Mouse (Mus musculus): Measurements from ENCODE around the gene Rock2.

Rock2 gene

DNA sequence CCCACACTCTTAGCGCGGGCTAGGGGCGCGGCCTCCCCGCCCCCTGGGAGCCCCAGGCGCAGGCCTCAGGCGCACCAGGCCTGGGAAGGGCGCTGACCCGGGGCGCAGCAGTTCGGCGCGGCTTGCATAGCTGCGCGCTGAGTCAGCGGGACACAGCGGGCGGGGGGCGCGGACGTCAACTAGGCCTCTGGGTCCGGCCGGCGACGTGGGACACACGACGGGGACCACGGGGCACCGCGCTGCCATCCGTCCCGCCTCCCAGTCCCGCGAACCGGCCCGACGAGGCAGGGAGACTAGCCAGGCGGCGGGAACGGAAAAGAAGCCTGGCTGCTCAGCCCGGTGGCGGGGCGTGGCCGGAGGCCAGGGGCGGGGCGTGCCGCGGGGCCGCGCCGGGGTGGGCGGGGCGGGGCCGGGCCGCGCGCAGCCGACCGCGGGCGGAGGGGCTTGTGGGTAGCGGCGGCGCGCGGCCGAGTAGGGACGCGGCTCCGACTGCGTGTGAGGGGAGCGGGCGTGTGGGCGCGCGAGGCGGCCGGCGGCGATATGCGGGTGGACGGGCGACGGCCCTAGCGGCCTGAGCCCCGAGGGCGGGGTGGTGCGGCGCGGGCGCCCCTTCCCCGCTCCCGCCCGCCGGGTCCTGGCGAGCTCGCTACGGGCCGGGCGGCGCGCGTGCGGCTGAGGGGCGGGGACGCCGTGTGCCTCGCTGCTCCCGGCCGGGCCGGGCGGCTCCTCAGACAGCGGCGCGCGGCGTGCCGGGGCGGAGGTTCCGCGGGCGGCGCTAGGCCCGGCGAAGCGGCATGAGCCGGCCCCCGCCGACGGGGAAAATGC lies at the start of gene Rock2:
Gene Rock2, plus strand, starts transcription at position 500 of the 825 bp plus-strand sequence.
- DNase-seq (ENCODE audit: low read depth): peak; percentile 59

DNA sequence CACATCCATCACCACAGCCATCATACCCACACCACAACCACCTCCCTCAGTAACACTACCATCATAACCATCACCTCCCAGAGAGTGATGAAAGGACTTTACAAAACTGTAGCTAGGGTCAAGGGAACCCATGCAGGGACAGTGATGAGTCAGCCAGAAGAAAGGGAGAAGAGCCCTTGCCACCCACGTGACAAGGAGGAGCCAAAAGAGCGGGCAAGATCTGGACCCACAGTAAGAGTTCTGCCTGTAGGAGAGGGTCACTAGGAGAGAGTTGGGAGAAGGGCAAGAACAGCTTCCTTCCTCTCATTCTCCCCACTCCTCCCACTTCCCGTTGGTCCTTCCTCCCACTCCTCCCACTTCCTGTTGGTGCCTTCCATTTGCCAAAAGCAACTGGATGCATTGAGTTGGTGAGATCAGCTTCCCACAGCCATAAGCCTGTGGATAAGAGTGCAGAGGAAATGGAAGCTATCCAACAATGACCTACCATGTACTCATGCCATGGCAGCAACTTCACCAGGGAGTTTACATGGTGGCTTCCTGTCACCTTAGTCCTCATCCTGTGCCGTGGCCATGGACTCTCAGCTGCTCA lies 47.4 kb upstream of the Rock2 start:
- no peak for DNase-seq (ENCODE audit: low read depth)

DNA sequence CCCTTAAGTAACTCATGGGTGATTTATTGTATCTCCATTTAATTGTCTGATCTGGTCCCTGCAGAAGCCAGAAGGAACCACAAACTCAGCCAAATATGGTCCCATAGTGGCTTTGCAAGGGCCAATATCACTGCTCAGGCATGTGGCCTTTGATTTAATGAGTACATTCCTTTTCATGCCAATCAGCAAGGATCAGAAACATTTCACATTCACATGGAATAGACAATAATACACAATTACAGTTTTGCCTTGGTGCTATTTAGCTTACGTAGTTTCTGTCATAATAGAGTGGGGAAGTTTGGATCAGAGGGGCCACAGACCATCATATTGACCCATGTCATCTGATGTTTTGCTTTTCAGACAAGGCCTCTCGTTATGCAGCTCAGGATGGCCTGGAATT lies 46.2 kb upstream of the Rock2 start:
- DNase-seq (ENCODE audit: low read depth): no peak

DNA sequence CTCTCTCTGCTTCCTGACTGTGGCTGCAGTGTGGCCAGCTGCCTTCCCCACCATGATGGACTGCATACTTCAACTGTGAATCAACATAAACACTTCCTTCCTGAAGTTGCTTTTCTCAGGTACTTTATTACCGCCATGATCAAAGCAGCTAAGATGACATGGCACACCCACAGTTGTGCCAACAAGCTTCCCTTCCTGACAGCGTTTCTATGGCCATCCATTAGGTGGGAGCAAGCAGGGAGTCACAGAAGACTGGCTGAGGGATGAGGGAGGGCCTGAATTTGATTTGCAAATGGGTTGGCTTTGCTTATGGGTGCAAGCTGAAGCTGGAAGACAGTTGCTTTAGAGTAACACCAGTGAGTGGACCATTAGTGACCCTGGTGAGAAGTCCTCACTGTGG lies 44.9 kb upstream of the Rock2 start:
- no peak for DNase-seq (ENCODE audit: low read depth)

DNA sequence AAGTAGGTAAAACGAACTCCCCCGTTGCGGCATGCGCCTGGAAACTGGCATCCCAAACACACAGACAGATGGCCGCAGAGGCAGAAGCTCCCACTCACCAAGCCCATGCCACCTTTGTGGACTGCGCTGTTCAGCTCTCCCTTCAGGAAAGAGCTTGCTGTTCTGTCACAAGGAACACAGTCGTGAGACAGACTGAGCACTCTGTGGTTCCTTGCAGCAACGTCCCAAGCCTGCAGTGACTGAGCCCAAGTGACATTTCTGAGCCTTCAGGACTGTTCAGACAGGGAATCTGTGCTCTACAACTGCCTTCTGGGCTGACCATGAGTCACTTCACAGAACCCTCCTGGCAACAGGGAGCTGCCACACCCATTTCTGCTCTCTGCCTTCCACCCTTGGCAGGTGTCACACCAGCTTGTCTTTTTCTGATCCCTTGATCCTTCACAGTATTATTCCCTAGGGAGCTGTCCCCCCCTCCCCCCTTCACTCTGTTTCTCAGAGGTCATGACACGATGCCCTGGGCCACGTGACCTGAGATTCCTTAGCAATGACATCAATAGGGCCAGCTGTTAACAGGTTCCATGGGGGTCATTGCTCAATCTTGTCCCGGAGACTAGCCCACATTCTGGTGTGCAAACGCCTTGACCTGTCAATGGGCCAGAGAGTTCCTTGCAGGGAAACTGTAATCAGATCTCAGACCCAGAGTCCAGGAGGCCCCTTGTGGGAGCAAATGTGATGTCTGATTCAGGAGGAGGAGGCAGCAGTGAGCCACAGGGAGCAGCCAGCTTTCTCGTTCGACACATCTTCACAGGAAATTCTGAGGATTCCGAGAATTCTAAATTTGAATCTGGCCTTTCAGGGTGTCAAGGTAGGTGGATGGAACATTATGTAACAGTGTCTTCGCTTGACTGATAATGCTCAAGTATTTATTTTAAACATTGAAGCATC lies 44.0 kb upstream of the Rock2 start:
- no peak for DNase-seq (ENCODE audit: low read depth)

DNA sequence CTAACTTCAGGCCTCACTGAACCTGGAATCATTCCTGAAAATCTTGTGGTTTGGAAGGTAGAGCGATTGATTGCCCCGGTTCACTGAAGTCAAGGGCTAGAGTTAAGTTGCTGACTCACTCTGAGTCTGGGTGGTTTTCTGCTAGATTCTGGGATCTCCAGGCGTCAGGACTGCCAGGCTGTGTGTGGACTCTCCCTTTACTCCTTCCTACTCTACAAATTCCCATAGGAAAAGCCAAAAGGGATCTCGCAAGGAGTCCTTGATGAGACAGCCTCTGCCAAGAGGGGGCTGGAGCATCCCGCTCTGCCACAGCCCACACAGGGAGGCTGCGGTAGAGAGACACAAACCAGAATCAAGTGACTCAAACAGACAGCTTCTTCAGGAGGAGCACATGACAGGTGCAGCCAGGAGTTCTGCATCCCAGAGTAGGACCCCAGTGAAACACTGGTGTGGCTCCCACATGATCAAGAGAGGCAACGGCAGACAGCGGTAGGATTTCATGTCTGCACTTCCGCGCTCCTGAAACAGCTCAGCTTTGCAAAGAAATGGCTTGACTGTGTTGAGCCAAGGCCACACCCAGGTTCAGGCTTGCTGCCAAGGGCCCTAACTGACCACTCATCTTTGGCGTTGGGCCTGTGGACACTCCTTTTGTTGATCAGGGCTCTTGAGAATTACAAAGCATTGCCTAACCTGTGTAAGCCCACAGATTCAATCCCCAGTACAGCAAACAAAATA lies 41.1 kb upstream of the Rock2 start:
- no peak for DNase-seq (ENCODE audit: low read depth)

DNA sequence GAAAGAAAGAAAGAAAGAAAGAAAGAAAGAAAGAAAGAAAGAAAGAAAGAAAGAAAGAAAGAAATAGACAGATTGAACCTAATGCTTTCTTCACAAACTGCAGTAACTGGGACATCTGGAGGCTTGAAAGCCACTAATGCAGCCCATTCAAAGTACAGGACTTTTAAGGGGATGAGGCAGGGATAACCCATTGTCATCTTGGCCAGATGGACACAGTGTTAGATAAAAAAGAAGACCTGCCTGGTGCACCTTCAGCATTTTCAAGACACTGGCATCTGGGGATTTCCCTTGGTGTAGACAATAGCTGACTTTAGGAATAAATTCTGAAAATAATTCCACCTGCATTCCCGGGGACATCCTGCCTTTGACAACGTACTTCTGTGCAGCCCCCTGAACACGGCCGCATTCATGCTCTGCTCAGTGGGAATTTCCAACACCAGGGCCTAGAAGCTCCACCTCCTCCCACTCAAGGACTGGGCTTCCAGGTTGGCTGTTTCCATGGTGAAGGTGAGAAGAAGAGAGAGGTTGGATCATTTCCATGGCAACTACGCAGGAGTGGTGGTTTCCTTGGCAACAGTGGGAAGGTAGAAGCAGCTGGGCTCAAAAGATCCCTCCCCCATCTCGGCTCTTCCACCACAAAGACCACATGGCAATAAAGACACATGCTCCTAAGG lies 38.9 kb upstream of the Rock2 start:
- DNase-seq (ENCODE audit: low read depth): no peak

DNA sequence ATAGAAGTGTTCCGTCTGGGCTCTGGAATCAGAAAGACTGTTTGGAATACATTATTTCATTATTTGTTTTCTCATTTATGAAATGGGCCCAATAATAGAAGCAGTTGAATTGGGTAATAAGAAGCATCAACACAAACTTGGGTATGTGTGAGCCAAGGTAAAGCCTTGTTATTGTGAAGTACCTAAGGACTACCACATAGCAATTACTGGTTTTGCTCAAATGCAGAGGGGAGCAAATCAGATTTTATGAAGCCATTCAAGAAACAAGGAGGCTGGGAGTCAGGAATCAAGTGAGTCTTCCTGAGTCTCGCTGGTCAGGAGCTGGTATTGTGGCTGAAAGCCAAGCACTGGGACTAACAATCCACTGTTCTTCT lies 38.4 kb upstream of the Rock2 start:
- DNase-seq (ENCODE audit: low read depth): no peak

DNA sequence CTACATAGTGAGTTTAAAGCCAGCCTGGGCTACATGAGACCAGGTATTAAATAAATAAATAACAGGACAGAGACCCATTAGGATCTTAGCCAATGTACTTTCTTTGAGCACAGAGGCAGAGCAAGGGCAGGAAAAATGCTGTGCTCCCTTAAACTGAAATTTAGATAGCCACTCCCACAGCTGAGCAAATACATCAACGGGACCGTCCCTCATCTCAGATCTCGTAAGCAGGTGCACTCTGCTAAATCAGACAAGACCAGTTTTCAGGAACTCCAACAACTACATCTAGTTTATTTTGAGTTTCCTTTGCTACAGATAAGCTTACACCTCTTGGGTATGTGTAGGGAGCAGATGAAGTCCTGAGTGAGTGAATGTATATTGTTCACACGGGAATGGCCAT lies 36.6 kb upstream of the Rock2 start:
- no peak for DNase-seq (ENCODE audit: low read depth)

DNA sequence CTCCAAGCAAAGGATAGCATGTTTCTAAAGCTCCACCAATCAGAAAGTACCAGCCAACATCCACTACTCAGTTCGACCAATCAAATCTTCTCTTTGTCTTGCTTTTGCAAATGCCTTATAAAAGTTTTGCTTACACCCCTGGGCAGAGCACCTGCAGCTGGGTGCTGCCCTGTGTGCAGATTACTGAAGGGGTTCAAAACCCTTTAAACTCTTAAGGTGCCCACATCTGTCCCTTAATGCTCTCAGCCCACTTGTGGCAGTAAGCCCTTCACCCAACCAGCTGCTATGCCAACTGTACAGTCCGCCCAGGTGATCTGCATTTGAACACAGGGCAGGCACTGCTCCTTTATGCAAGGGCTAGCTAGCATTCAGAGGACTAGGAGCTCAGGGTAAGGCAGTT lies 34.9 kb upstream of the Rock2 start:
- no peak for DNase-seq (ENCODE audit: low read depth)

DNA sequence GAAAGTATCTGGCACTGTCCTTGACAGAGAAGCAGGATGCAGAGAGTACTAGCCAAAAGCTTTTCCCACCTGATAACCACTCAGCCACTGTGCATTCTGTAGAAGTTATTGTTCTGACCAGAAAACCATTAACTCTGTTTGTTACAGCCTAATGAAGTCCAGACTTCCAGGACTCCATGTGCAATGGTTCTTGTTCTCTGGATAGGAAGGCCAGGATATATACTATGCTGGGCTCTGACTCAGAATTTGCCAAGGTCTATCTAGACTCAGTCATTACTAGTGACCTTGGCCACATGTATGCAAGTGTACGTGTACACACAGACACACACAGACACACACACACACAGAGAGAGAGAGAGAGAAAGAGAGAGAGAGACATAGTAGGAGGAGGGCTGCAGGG lies 34.2 kb upstream of the Rock2 start:
- no peak for DNase-seq (ENCODE audit: low read depth)

DNA sequence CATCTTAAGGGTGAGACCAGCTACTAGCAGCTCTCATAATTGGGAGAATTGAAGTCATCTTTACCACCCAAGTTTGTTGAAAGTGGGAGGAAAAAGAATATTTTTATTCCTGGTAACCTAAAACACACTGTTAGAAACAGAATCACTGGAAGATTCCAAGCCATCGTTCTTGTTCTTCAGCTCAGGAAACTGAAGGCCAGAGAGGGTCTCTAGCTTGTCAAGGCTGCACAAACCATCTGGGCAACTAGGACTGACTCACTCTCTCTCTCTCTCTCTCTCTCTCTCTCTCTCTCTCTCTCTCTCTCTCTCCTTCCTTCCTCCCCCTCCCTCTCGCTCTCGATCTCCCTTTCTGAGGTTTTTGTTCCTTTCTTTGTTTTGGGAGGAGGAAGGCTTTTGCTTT lies 33.7 kb upstream of the Rock2 start:
- no peak for DNase-seq (ENCODE audit: low read depth)

DNA sequence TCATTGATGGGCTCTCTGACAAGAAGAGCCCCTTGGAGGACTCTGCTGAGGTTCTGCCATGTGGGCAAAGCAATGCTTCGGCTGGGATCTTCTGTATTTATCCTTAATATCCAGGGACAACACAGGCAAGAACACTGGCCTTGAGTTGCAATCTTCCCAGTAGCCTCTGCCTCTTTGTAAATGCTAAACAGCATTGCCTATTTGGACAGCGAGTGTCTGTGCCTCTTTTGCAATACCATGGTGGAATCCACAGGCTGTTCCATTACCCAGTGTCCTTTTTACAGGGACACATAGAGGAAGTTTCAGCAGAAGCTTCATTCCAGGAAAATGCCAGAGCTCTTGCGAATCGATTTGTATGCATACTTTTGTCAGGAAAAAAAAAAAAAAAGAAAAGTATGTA lies 30.2 kb upstream of the Rock2 start:
- no peak for DNase-seq (ENCODE audit: low read depth)

DNA sequence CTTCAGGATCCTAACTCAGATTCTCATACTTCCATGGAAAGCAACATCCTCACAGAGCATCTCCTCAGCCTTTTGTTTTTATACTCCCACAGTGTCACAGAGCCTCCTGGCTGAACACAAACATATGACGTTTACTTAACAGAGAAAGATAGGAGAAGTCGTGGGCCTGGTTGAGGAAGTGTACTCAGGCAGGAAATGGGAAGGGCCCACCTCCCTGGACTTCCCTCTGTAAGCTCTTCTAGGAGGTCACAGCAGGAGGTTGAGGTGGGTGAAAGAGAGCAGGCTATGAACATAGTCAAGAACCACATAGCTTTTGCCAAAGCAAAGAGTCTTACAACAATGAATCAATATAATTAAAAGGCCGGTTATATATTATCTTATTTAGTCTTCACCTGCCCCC lies 28.8 kb upstream of the Rock2 start:
- DNase-seq (ENCODE audit: low read depth): no peak

DNA sequence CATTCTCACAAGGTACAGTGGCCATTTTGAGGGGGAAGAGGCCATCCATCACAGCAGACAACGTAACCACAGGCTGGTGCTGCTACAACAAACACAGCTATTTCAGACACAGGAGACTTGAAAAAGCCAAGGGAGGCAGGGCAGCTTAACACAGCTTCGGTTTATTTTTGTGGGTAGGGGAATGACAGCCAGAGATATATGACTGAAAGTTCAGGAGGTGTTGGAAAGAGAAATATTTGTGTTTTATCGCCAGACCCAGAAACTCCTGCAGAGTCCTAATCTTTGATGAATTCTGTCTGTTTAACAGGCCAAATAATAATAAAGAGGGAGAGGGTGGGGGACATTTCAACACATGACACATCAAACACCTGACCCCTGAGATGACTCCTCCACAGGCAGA lies 28.2 kb upstream of the Rock2 start:
- DNase-seq (ENCODE audit: low read depth): no peak

DNA sequence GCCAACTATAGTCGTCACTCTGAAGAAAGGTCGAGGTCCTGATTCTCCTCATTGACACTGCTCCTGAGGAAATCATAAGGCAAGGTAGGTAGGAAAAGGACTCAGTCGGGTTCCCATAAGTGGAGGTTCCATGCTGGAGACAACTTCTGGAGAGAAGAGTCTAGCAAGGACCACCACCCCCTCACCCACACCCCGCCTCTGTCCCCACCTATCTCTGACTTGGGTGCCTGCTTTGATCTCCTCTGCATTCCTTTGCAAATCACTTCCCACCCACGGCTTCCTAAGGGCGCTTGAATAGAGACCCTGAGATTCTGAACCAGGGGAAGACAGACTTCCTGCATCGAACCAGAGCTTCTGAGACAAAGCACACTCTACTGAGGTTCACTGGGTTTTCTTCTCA lies 27.4 kb upstream of the Rock2 start:
- no peak for DNase-seq (ENCODE audit: low read depth)

DNA sequence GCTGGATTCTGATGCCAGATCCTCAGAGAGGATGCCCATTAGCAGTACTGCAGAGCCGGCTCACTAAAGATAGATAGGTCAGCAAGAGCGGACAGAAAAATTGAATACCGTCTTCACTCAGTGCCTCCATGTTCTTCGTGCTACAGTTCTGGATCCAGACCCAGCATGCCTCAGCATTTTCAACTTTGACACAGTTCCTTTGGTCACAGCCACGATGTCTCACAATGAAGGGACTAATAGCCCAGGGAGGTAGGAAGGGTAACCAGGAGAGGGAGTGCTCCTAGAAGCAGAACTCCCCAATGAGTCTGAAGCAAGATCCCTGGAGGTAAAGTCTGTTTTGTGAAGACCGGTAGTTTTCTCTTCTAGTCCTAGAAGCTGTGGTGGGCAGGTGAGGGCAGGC lies 26.1 kb upstream of the Rock2 start:
- no peak for DNase-seq (ENCODE audit: low read depth)

DNA sequence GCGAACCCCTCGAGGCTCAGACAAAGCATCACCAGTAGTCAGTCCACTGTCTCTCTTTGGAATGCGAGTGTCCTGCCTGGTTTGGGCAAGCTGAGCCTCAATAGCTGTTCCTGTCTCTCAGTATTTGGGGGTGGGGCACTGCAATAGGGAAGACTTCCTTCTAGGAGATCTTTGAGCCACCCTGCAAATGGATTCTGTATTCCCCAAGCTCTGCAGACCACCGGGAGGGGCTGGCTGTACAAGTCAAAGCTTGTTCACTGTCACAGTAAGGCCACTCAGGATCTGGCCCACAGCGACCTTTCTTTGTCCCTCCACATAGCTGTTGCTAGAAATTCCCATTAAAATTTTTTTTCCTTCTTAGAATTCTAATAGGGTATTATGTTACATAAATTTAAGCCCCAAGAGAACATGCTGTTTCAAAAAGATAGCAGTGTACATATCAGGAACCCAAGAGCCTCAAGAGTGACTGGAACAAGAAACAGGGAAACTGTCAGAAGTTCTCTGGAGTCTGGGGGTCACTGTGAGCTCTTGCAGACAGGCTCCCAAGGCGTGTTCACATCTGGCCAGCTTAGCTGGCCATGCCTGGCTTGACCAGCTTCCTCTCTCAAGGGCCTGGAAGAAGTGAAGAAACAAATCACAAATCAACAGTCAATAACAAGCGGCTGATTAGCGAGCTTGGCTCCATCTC lies 25.5 kb upstream of the Rock2 start:
- DNase-seq (ENCODE audit: low read depth): no peak

DNA sequence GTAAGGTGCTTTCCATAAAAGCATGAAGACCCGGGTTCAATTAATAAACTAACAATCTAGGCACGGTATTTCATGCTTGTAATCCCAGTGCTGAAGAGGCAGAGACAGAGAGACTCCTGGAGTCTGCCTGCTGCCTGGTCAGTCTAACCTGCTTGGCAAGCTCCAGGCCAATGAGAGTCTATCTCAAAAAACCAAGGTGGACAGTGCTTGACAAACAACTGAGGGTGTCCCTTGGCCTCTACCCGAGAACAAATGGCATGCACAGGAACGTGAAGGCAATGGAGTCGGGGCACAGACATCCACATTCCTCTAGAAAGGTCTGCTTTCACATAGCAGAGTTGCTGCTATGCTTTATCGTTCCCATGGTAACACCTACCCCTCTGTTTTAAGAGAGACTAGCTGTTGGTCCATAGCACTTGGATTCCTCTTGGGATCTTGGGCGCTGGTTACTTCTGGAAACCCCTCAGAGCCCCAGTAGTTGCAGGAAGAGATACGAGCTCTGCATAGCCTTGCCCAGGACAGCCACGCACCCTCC lies 24.8 kb upstream of the Rock2 start:
- no peak for DNase-seq (ENCODE audit: low read depth)

DNA sequence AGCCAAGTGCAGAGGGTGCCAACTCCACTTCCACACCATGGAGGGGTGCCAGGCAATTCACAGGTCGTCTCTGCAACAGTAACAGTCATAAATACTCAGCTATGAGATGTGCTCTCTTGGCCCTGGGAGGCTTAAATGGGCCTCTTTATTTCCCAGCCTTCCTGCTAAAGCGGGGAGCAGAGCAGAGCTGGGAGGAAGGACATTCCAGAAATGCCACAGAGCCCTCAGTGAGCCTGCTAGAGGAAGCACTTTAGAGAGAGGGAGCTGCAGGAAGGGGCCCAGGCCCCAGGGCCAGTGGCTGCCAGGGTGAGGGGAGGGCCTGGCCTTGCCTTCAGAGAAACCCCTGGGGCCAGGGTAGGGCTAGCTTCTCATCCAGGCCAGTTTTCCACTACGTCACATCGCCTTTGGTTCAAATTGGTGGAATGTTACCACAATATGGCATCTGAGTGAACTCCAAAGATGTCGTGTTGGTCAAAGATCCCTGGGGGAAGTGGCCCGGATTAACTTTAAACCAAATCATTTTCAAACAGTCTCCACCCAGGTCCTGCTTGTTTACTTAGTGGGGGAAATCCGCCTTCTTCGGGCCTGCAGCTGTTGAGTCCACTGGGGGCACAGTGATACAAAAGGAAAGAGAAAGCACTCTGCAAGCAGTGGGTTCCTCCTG lies 24.2 kb upstream of the Rock2 start:
- no peak for DNase-seq (ENCODE audit: low read depth)

Measured in c-Kit-positive CD71-positive TER-119-negative erythroid progenitor cells, embryonic 14.5 days (primary cell).